Mouse (Mus musculus) liver, embryonic 14 days (tissue): ENCODE results near the gene Rufy2. TPM values are rescaled to one million over a fixed set of nuclear protein-coding genes. Genes with fewer than 3 reads are reported as not detected.

Experiments
- polyA plus RNA-seq: library from polyadenylated mRNA; depleted of rRNA; stranded (reverse); fragments of >200 nt; gene quantifications from 2 replicates; pipeline ENCODE4 v1.2.3, GENCODE M21; 2012; rRNA removed

Rufy2 gene
- 1.1 TPM in 2 replicates for polyA plus RNA-seq

GRCm38 (mm10) chr10:62980039-62980954 is at the start of gene Rufy2:
Gene Rufy2 (plus strand): TSS chr10:62980223.

DNA sequence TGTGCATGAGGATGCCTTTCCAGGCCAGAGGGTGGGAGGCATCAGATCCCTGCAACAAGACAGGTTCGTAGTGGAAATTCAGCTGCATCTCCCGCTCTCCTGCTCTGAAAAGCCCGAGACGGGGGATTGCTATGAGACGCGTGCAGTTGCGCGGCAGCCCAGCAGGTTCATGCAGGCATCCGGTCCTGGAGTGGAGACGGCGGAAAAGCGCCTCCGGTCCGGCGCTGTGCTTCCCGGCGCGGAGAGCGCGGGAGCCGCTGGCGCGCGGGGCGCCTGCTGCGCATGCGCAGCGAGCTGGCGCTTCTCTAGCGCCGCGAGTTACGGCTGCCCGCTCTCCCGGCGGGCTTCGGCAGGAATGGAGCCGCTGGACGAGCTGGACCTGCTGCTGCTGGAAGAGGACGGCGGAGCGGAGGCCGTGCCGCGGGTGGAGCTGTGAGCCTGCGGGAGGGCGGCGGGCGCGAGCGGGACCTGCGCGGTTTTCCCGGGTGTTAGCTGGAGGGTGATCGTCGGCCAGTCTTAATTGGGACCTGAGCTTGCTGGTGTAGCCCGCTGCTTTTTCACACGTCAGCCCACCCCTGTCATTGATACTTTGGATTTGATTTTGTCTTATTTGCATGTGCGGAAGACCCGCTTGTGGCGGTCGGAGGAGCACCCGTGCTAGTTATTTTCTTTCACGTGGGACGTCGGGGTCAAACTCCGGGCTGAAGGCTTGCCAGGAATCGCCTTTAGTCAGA is 33.1 kb upstream of the Rufy2 start, which contains the start of gene Dna2:
TSS of gene Dna2 (plus strand) at position 289 of the 734 bp plus-strand sequence.

GRCm38 (mm10) chr10:63023749-63024579 is 43.9 kb downstream of the Rufy2 start, which contains the start of the genes Hnrnph3 and Pbld2:
Gene Hnrnph3 (minus strand): TSS chr10:63024217.
Gene Pbld2 (plus strand): TSS chr10:63024315.

GRCm38 (mm10) chr10:63059862-63060261 is 79.8 kb downstream of the Rufy2 start, which contains the start of gene Pbld1:
Gene Pbld1 (plus strand): TSS chr10:63060162.

Other genes starting within 250 kb of the Rufy2 start
- 29.0 and 29.4 TPM in 2 replicates for gene Ccar1, start 187.9 kb upstream of the Rufy2 start, polyA plus RNA-seq
- gene Tet1, start 71.2 kb upstream of the Rufy2 start, polyA plus RNA-seq = 0.17 and 0.29 TPM in 2 replicates
- gene Slc25a16, start 59.6 kb upstream of the Rufy2 start, polyA plus RNA-seq = 6.6 and 7.2 TPM in 2 replicates
- gene Dna2, start 33.2 kb upstream of the Rufy2 start, polyA plus RNA-seq = 27.4 and 34.5 TPM in 2 replicates
- 27.4 TPM in 2 replicates for gene Hnrnph3, start 44.0 kb downstream of the Rufy2 start, polyA plus RNA-seq
- gene Pbld2, start 44.1 kb downstream of the Rufy2 start, polyA plus RNA-seq = 1.8 and 2.4 TPM in 2 replicates
- 2.9 and 3.8 TPM in 2 replicates for gene Pbld1, start 79.9 kb downstream of the Rufy2 start, polyA plus RNA-seq
- not detected in 2 replicates for gene Atoh7, start 119.4 kb downstream of the Rufy2 start, polyA plus RNA-seq
- 0.03 and 0.14 TPM in 2 replicates for gene Mypn, start 223.7 kb downstream of the Rufy2 start, polyA plus RNA-seq